Mouse (Mus musculus) neural tube, embryonic 11.5 days (tissue): Measurements from ENCODE around the gene Zfp943. TPM values are rescaled to one million over a fixed set of nuclear protein-coding genes. Genes with fewer than 3 reads are reported as not detected.

Source experiments
- polyA plus RNA-seq: library from polyadenylated mRNA; unstranded; fragments of >200 nt; fragmentation: Nextera tagmentation; extraction: Ambion mirVana; gene quantifications from 2 replicates; pipeline ENCODE4 v1.2.1, GENCODE M21; 2014

The Zfp943 gene
- polyA plus RNA-seq, 1 experiment from 2014 or later, result 21.6 TPM

Other genes with a start within 250 kb of the Zfp943 start
- gene Zfp229, start 231.8 kb upstream of the Zfp943 start, polyA plus RNA-seq, result 7.3 and 7.8 TPM in 2 replicates
- 5.9 and 6.1 TPM in 2 replicates for gene Zfp820, start 116.8 kb upstream of the Zfp943 start, polyA plus RNA-seq
- gene Zfp995, start 52.6 kb upstream of the Zfp943 start, polyA plus RNA-seq, result 6.3 and 6.7 TPM in 2 replicates
- gene Zfp942, start 88 bp upstream of the Zfp943 start, polyA plus RNA-seq, result 23.4 and 26.4 TPM in 2 replicates
- 2.0 and 2.1 TPM in 2 replicates for gene Zfp947, start 203.6 kb downstream of the Zfp943 start, polyA plus RNA-seq